Mouse (Mus musculus) frontal cortex, postnatal 14 days (tissue): ENCODE data around the gene Ncaph2.

ENCODE experiments used
- DNase-seq, 2 experiments: peaks; one replicate each; pipeline ENCODE4 v3.0.0; 2022; ENCODE audit warnings: low spot score in 2 of 2

Ncaph2 gene

DNA sequence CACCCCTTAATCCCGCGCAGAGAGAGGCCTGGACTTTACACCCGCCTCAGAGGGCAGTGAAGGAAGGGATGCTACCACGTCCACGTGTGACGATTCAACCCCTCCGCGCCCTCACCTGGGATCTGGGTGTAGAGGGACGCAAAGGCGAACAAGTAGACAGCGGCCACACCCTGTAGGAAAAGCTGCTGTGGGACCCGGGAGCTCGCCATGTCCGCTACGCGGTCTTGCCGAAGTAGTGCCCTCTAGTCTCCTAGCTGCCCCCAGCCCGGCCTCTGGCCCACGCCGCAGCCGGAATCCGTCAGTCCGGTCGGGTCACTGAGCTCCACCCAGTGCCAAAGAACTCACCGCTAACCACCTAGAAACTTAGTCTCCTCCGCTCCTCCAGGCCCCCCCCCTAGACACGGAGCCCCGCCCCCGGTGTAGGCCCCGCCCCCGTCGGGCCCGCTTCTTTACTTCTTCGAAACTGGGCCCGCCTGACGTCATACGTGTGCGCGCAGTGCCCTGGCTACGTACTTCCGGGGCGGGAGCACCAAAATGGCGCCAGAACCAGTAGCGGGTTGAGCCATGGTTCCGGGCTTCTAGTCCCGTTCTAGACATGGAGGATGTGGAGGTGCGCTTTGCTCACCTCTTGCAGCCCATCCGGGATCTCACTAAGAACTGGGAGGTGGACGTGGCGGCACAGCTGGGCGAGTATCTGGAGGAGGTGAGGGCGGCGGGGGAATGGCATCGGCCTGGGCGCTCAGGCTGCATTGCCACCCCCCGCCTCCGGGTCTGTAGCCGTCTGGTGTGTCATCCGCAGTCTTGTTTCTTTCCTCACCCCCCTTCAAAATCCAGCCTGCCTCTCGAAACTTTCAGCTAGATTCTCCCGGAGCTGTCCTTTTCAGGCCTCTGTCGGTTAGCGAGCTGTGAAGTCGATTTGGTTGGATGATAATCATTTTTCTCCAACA, at the start of gene Ncaph2, which contains the start of gene Lmf2:
TSS of gene Ncaph2 (plus strand) at position 479 of the 947 bp plus-strand sequence.
TSS of gene Lmf2 (minus strand) at position 419 of the 947 bp plus-strand sequence.
- peak; percentile 86 to 92 for DNase-seq

DNA sequence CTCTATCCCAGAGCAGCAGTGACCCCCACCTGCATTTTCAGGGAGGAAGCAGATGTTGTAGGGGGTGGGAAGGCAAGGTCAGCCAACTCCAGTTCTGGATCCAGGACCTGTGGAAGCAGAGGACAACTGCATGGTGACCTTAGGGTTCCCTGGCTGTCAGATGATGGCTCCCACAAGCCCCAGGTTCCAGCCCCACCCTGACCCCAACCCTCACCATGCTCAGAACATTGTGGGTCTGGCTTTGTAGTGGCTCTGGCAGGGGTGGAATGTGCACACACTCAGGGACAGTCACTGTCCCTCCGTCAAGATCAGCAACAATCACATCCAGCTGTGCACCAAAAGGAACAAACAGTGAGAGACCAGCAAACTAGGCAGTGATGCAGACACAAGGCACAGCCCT, 49.6 kb upstream of the Ncaph2 start:
- no peak for DNase-seq

DNA sequence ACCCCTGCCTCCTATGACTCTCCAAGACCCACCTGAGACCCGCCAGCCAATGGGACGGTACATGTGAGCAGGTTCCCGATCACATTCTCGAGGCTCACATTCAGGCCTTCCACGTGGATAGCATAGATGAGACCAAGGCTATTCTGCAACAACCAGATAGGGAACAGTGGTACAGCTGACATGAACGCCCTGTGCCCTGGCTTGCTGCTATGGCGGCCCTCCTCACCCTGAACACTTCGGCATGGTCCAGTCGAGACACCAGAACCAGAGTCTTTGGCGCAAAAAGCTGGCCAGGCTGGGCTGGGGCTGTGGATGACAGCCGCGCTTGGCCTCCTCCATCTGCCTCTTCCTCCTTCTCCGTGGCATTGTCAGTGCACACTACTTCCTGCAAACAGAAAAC, 48.1 kb upstream of the Ncaph2 start:
- DNase-seq, result no peak

DNA sequence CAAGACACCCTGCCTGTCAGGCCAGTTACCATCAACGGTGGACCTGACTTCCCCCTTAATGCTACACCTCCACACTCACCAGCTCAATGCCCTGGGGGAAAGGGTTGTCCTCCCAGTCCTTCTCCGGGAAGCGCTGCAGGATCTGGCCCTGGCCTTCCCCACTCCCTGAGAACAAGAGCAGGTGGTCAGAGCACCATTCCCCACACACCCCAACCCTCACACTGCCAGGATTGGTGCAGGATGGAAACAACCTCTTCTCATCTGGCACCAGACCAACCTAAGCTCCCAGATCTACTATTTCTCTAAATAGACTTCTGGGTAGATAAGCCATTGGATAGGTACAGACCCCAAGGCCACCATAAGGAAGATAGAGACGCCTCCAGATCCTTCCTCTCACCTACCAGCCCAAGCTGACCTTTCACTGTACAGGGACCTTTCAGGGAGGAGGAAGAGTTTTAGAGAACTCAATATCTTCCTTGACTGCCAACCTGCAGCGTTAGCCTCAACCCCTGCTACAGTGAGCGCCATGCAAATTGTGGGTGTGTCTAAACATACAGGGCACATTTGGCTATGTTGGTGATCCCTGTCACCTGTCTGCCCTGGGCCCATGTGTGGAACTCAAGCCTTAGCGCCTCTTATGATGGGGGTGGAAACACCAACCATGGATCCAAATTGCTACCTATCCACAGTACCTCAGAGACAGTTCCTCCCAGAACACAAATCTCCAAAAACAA, 46.9 kb upstream of the Ncaph2 start:
- no peak for DNase-seq

DNA sequence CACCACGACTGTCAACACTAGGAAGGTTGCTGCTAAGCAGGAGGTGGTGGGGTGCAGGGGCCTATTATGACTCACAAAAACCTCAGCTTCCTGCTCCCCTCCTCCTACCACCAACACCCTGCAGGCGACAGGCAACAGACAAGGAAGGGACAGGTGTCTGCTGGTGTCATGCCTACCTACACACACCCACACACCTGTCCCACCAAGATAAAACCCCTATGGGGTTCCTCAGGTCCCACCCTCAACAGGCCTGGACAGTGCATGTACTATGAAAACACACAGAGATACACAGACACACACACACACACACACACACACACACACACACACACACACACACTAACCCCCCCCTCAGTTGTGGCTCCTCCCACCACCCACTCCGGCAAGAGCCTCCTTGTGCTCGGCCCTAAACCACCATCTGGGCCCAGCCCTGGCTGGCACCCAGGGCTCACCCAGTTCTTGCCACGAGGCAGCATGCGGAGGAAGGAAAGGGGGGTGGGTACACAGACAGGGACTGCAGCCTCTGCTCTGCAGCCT, 45.5 kb upstream of the Ncaph2 start:
- DNase-seq, result no peak

DNA sequence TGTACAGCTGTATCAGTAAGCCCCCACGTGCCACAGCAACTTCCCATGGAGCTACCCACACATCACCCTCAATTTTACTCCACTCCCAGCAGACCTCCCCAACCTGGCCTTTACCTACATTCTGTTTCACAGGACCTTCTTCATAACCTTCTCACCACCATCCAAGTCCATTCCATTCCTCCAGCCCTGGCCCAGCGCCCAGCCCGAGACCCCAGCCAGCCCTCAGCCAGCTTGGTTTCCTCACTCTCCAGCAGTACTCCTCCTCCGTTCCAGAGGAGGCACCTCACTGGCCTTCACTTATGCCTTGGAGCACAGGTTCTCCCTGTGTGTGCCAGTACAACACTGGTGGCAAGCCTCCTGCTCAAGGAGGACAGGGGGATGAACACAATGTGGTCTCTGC, 42.2 kb upstream of the Ncaph2 start:
- DNase-seq, result no peak

DNA sequence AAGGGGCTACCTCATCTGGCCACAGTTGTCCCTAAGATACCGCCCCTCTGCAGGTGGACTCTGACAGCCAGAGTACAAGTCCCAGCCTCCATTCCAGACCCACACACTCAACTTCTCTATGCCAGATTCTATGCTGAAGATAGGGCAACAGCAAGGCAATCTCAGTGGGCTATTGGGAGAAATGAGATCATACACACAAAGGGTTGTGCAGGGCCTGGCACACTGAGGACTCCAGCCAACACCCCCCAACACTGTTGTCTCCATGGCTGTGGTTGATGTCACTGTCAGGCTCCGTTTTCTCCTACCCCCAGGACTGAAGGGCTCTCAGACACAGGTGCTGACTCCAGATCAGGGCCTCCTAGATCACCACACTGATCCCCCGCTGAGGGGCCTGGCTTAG, 41.4 kb upstream of the Ncaph2 start:
- no peak for DNase-seq

DNA sequence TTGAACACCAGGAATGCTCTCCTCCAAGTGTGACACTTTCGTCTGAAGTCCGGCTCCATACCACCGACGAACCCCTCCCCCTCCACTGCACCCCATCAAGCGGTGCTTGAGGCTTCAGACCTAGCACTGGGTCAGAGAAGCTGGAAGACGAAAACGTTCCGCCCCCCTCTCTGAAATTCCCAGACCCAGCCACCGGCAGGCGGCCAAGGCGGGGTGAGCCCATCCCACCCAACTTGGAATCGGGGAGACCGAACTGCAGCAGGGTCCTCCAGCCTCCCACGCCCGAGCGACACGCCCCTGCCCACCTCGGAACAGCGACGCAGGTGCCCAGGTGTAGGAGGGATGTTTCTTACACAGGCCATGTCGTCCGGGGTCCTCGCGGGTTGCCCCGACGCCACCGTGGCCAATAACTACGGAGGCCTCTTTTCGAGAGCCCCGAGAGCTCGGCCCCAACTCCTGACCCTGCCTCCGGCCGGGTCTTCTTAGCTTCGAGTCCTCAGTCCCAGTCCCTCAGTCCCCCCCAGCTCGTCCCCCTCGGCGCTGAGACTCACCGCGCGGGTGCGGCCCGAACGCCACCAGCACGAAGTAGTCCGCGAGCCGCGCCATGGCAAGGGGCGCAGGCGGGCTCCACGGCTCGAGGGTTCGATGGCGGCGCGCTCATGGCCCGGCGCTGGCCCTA, 40.9 kb upstream of the Ncaph2 start:
- no peak for DNase-seq

DNA sequence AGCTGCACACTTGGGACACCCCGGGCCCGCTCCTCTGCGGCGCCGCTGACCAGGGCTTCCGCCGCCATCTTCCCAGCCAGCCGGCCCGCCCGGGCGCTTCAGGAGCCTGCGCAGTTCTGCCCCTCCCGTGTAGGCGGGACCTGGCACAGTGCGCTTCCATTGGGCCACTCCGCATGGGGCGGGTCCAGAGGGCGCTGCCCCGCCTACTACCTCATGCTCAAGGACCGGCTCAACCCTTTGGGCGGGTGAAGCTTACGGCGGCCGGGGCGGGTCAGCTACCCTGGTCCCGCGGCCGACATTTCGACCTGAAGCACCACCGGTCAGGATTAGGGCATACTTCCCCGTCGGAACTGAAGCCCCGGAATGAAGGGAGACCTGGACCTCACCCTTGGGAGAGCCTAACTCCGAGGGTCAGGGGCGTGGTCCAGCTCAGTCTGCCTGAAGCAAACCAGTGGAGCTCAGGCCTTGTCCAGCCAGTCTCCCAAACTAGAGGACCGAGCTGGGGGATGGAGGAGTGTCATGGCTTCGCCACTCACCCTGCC, 40.3 kb upstream of the Ncaph2 start, which contains the start of gene Sbf1:
TSS of gene Sbf1 (minus strand) at position 122 of the 542 bp plus-strand sequence.
- DNase-seq, result peak; percentile 95 to 96

DNA sequence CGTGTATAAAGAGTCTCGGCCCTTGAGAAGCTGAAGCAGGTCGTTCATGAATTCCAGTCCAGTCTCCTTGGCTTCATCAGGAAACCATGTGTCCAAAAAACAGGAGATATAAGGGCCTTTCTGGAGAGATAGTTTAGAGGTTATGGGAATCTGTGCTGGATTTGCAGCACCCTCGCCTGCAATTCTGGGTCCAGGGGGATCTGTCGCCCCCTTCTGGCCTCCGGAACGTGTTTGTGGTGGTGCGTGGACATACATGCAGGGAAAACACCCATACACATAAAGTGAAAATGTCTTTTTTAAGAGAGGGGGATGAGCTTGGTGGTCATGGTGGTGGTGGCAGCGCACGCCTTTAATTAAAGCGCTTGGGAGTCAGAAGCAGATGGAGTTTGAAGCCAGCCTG, 39.4 kb upstream of the Ncaph2 start:
- DNase-seq, result no peak

DNA sequence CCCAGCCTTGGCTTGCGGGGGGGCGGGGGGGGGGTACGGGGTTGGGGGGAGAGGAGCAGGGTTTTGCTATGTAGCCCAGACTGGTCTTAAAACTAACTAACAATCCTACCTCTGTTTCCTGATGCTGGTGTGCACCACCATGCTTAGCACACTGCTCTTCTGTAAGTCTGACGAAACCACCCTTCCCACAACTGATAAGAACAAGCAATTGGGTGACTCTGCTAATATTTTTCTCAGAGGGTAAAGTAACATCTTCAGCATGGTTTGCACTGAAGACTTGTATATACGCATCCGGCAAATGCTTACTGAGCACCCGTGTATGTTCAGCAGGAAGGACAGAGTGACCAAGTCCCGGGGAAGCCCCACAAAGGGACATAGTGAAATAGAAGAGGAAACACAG, 34.3 kb upstream of the Ncaph2 start:
- no peak for DNase-seq

DNA sequence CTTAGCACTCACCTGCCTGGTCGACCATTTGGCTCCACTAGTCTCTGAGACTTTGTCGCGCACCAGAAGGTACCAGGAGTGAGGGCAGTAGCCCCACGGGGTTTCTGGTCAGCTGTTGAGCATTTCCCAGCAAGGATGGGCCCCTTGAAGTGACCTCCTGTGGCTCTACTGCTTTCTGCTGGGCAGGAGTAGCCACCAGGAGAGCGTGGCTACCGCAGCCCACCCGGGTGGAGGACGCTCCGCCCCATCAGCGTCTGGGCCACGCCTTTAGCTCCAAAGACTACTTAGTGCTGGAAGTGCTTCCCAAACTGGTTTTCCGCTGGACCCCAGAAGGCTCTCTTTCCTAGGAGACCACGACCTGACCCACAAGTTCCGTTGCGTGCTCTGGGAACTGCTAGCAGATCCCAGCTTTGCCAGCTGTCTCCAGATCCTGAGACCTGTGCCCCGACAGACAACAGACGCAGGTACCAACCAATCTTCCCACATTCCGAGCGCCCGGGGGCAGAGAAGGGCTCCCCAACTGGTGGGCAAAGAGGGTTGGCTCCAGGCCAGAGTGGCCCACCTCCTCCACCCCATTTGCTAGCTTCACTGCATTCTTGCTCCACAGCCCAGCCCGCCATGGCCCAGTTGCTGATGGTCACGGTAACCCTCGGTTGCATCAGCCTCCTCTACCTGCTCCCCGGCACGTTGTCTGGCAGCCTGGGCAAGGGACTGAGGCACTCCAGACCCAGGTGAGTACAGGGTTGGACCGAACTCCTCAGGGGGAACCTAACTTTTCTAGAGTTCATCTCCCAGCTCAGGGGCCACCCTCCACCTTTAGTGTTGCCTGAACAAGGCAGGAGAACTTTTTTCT, 32.6 kb upstream of the Ncaph2 start, which contains the start of gene Adm2:
TSS of gene Adm2 (plus strand) at position 51 of the 853 bp plus-strand sequence.
- DNase-seq, result no peak

DNA sequence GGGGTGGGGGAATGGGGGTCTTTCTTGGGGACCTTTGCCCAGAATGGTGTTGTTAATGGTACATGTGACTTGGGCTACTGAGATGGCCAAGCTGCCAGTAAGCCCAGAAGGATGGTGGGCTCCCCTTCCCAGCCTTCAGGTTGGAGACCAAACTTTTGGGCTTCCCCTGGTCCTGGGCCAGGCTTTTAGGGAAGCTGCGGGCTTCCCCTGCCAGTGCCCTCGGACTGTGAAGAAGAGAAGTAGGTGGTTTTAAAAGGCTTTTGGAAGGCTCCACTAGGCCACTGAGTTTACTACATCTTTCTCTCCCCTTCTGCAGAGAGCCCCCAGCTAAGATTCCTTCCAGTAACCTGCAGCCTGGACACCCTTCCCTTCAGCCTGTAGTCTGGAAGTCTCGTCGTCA, 31.9 kb upstream of the Ncaph2 start:
- DNase-seq, result no peak

DNA sequence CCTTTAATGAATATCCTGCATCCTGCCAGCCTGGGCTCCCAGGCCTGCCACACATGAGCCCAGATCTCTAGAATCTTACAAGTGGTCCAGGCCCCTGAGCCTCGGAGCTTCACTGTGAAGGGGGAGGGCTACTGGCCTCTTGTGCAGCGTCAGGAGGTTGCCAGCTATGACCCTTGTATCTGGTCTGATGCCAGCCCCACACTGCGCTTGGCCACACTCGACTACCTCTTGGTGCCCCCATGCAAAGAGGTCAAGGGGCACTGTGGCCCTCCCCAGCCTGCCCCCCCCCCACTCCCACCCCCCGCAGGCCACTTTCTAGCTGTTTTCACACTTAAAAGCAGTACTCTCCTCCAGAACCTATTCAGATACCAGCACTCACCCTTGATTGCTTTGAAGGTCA, 29.1 kb upstream of the Ncaph2 start:
- no peak for DNase-seq

DNA sequence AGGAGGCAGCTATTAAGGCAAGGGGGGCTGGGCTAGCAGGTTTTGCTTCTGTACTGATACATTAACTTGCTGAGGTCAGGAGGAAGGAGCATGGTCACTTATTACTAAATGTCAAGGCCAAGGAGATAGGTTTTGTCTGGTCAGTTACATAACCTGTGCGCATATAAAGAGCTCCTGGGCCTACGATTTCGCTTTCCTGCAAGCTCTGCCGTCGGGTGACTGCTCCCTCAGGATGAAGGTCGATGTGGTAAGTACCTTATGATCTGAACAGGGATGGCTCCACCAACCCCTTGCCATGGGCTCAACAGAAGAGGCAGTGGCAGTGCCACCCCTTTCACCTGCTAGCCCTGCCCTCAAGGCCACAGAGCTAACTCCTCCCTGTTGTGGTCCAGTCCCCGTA, 21.2 kb upstream of the Ncaph2 start, which contains the start of gene Miox:
TSS of gene Miox (plus strand) at position 128 of the 400 bp plus-strand sequence.
- DNase-seq, result no peak

DNA sequence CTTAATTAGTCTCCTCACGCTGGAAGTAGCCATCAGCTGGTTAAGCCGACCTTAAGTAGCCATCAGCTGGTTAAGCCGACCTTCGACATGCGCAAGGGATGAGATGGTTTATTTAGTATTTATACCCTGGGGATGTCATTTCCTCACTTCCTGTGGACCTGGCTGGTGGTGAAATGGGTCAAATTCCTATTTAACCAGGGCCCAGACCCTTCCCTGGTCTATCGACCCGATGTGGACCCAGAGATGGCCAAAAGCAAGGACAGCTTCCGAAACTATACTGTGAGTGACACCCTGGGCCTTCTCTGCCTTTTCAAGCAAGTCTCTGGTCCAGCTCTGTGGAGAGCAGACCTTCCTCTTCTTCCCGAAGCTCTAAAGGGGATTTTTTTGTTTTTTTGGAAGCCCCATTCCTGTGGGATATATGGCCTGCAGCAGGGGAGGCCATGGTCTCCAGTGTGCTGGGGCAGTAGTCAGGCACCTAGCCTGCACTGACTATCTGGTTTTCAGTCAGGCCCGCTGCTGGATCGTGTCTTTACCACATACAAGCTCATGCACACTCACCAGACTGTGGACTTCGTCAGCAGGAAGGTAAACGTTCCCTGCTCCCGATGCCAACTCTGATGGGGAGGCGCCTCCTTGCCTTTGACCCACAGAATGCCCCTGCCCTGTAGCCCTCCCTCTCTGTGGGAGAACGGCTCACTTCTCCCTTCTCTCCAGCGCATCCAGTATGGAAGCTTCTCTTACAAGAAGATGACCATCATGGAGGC, 20.6 kb upstream of the Ncaph2 start:
- no peak for DNase-seq

DNA sequence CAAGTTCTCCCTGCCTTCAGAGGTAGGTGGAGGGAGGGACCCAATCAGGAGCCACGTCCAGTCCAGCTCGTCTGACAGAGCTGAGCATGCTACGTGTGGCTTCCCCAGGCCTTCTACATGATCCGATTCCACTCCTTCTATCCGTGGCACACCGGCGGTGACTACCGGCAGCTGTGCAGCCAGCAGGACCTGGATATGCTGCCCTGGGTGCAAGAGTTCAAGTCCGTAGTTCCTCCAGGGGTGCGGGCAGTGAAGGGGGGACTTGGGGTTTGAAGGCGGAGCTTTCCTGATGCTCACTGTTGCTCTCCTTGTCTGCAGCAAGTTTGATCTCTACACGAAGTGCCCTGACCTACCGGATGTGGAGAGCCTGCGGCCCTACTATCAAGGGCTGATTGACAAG, 19.1 kb upstream of the Ncaph2 start:
- no peak for DNase-seq

DNA sequence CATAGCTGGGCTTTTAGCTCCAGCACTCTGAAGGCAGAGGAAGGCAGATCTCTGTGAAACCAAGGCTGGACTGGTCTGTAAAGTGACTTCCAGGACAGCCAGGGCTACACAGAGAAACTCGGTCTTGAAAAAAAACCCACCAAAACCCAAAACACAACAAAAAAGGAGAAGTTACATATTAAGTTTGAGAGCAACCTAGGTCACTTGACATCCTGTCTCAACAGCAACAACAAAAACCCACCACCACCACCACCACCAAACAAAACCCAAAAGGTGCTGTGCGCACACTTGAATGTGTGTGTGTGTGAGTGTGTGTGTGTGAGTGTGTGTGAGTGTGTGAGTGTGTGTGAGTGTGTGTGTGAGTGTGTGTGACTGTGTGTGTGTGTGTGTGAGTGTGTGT, 15.8 kb upstream of the Ncaph2 start:
- DNase-seq, result no peak

DNA sequence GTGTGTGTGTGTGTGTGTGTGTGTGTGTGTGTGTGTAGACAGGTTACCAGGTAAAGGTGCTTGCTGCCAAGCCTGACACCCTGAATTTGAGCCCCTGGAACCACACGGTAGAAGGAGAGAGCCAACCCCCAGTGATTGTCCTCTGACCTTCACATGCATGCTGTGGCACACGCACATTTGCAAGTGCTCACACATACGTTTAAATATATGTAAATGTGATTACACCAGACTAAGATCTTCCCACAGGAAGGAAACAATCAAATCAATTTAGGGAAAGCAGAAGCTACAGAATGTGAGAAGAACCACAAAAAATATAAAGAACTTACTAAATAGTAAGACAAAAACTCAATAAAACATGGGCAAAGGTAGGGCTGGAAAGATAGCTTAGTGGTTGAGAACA, 15.4 kb upstream of the Ncaph2 start:
- no peak for DNase-seq

DNA sequence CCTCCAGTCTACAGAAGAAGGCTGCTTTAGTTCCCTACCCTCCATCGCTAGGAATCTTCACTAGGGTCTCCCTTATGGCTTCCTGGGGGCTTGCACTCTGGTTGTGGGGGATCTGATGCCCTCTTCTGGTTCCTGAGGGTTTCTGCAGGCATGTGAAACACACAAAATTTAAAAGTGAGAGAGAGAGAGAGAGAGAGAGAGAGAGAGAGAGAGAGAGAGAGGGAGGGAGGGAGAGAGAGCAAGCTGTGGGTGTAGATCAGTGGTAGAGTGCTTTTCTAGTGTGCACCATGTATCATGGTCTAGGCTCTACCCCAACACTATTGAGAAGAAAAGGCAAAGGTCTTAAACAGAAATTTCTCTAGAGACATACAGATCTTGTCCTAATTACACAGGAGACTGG, 13.8 kb upstream of the Ncaph2 start:
- DNase-seq, result no peak
